Mouse (Mus musculus) cortical plate, adult 2 months (tissue): Measurements from ENCODE around the gene Gdf11. TPM values are rescaled to one million over a fixed set of nuclear protein-coding genes. Genes with fewer than 3 reads are reported as not detected.
A peak's percentile ranks its signal among the peaks of the same experiment; 100 is the strongest.

Source experiments
- H3K27ac ChIP-seq: fragments of 200-500 bp; 2 replicates; pipeline ENCODE4 v1.5.1; 2012; ENCODE audit warnings: low read length, control low read depth, inconsistent platforms; ENCODE audit not compliant: insufficient read depth
- H3K4me1 ChIP-seq: fragments of 200-500 bp; 2 replicates; pipeline ENCODE4 v1.6.1; 2011; ENCODE audit warnings: low read length; ENCODE audit not compliant: control insufficient read depth, insufficient read depth
- H3K4me3 ChIP-seq: fragments of 200-500 bp; 2 replicates; pipeline ENCODE4 v1.5.1; 2011; ENCODE audit warnings: mild to moderate bottlenecking, low read length, control low read depth; ENCODE audit not compliant: insufficient read depth
- CTCF ChIP-seq: fragments of 200-500 bp; IDR thresholded peaks from 2 replicates; pipeline ENCODE4 v1.5.1; 2011; ENCODE audit warnings: mild to moderate bottlenecking, control low read depth, low read length; ENCODE audit not compliant: insufficient read depth; ENCODE audit errors: extremely low read depth
- POLR2A ChIP-seq: fragments of 200-500 bp; IDR thresholded peaks from 2 replicates; pipeline ENCODE4 v1.6.1; 2011; ENCODE audit warnings: mild to moderate bottlenecking, low read length, control low read depth; ENCODE audit not compliant: insufficient read depth; ENCODE audit errors: extremely low read depth
- polyA plus RNA-seq: library from polyadenylated mRNA; depleted of rRNA; stranded (reverse); fragments of >200 nt; gene quantifications from 2 replicates; pipeline ENCODE4 v1.2.3, GENCODE M21; 2012

Gdf11 gene
- polyA plus RNA-seq, 1 experiment = 7.2 TPM

- no peaks in the 10 kb centered on the region for H3K4me1 ChIP-seq
- no peak within 1 kb of the TSS for H3K27ac ChIP-seq
- TF ChIP-seq CTCF (no peak), POLR2A (0 out of 2 replicates have a peak, but pooled peaks have one; percentile 19)
- peak within 1 kb of the TSS; percentile 32 for H3K4me3 ChIP-seq
These were observed 42.1 kb upstream of the Gdf11 start, which contains the start of gene Itga7 for GRCm38 (mm10) chr10:128933574-128933973. Gene Itga7 (plus strand): TSS chr10:128933818.

GRCm38 (mm10) chr10:128931441-128931840 lies 39.9 kb upstream of the Gdf11 start:
- H3K4me1 ChIP-seq = 0 out of 2 replicates have a peak, but pooled peaks cover 1% of the 10 kb centered on the region

GRCm38 (mm10) chr10:128929638-128930378 lies 38.3 kb upstream of the Gdf11 start:
- H3K4me3 ChIP-seq = no peak overlapping the region
- no peak for TF ChIP-seq POLR2A
- TF ChIP-seq CTCF = no peak
- H3K4me1 ChIP-seq = 0 out of 2 replicates have a peak, but pooled peaks cover 1% of the 10 kb centered on the region
- H3K27ac ChIP-seq = no peak overlapping the region

More at GRCm38 (mm10) chr10:128931441-128931840, 39.9 kb upstream of the Gdf11 start:
- no peak for TF ChIP-seq CTCF
- no peak for TF ChIP-seq POLR2A
- H3K27ac ChIP-seq = no peak overlapping the region
- H3K4me3 ChIP-seq = no peak overlapping the region

DNA sequence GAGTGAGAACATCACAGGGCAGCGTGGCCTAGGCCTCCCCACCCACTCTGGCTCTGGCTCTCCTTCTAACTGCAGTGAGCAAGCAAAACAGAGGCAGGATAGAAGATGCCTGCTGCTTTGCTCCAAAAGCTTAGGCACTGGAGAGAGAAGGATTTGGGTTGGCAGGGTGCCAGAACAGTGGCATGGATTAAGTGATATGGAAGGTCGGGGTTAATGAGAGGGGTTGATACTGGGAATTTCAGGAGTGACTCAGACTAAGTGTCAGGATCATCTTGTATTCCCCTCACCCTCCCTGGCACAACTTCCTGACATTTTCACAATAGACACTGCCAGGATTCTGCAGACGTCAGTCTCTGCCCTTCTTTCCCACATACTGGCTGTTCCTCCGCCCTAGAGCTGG lies 36.8 kb upstream of the Gdf11 start:
- Histone ChIP-seq H3K27ac (no peak overlapping the region), H3K4me1 (peaks cover 5% of the 10 kb centered on the region; the same call in 1 of the 2 replicates)
- TF ChIP-seq CTCF (no peak), POLR2A (no peak)

GRCm38 (mm10) chr10:128923935-128924334 lies 32.4 kb upstream of the Gdf11 start, which contains the start of gene Bloc1s1:
Gene Bloc1s1 (minus strand): TSS chr10:128924035.
- H3K4me3 ChIP-seq = peak within 1 kb of the TSS; percentile 46
- peaks cover 17% of the 10 kb centered on the region for H3K4me1 ChIP-seq
- peak within 1 kb of the TSS; percentile 94 for H3K27ac ChIP-seq
- no peak for TF ChIP-seq POLR2A
- no peak for TF ChIP-seq CTCF

More for the DNA sequence above, 36.8 kb upstream of the Gdf11 start:
- H3K4me3 ChIP-seq = no peak overlapping the region

- H3K4me1 ChIP-seq = peaks cover 19% of the 10 kb centered on the region
- H3K4me3 ChIP-seq = peak overlapping the region; percentile 46
- TF ChIP-seq POLR2A (peak; percentile 93), CTCF (no peak)
- H3K27ac ChIP-seq = peak overlapping the region; percentile 94
These were observed 31.6 kb upstream of the Gdf11 start for GRCm38 (mm10) chr10:128923013-128923691.

GRCm38 (mm10) chr10:128922822-128923012 lies 31.2 kb upstream of the Gdf11 start, which contains the start of gene Rdh5:
Gene Rdh5 (minus strand): TSS chr10:128922888.
- TF ChIP-seq CTCF = no peak
- TF ChIP-seq POLR2A = no peak
- Histone ChIP-seq H3K4me3 (peak within 1 kb of the TSS; percentile 46), H3K27ac (peak within 1 kb of the TSS; percentile 94), H3K4me1 (peaks cover 19% of the 10 kb centered on the region)

- H3K27ac ChIP-seq = no peak overlapping the region
- peak overlapping the region; percentile 46; the same call in 1 of the 2 replicates for H3K4me3 ChIP-seq
- TF ChIP-seq CTCF (no peak), POLR2A (no peak)
- peaks cover 19% of the 10 kb centered on the region for H3K4me1 ChIP-seq
These were observed 30.6 kb upstream of the Gdf11 start for GRCm38 (mm10) chr10:128921883-128922821.

GRCm38 (mm10) chr10:128921251-128921650 lies 29.7 kb upstream of the Gdf11 start:
- TF ChIP-seq CTCF (no peak), POLR2A (no peak)
- Histone ChIP-seq H3K27ac (no peak overlapping the region), H3K4me3 (no peak overlapping the region), H3K4me1 (peaks cover 19% of the 10 kb centered on the region)
